Mouse (Mus musculus) right cerebral cortex, postnatal 10 days (tissue): ENCODE data around the gene Rnh1.

Experiments used
- DNase-seq, 2 experiments: peaks; one replicate each; pipeline ENCODE4 v3.0.0; 2021; ENCODE audit warnings: low spot score in 2 of 2

The Rnh1 gene

GRCm38 (mm10) chr7:141205504-141205903 lies 32.8 kb upstream of the Rnh1 start:
- DNase-seq: no peak

- DNase-seq: no peak
These were observed 31.9 kb upstream of the Rnh1 start for GRCm38 (mm10) chr7:141204546-141204945.

DNA sequence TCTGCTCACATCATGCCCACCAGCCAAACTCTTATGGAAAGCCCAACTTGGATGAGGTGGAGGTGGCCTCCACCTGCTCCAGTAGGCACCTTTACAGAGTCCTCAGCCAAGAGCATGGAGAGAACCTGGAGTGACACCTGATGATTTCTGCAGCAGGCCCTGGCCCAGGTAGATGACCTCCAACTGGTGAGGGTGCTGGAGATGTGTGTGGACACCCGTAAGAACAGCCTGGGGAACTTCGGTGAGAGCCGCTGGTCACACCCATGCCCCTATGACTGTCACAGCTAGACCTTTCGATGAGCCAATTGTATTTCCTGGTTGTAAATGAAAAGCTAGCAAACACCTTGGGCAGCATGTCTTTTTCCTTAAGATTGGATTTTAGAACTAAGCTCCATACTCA lies 25.5 kb upstream of the Rnh1 start:
- DNase-seq: no peak

DNA sequence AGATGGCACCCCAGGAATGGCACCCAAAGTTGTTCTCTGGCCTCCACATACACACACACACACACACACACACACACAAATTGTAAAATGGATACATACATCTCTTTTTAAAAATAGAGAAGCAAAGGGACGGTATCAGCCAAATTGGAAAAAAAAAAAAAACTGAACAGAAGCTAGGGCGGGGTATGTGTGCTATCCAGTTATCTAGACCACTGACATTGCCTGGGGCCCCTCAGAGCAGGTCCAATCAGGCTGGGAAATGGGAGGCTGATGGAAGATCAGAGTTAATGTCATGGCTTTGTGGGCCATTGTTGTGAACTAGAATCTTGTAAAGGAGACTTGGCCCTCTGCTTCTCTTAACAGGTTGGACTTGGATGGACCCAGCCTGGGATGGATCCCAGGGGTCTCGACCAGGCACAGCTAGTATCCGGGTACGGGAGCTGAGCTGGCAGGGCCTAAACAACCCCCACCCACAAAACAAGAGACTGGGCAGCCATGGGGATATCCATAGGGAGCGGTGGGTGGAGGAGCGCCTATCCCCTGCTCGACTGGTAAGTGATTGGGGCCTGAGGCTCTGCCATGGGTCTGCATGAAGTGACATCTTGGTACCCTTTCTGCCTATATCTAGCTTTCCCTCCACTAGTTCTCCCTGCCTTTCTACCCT lies 24.1 kb upstream of the Rnh1 start:
- DNase-seq: no peak

GRCm38 (mm10) chr7:141195754-141196153 lies 23.1 kb upstream of the Rnh1 start:
- DNase-seq: no peak

DNA sequence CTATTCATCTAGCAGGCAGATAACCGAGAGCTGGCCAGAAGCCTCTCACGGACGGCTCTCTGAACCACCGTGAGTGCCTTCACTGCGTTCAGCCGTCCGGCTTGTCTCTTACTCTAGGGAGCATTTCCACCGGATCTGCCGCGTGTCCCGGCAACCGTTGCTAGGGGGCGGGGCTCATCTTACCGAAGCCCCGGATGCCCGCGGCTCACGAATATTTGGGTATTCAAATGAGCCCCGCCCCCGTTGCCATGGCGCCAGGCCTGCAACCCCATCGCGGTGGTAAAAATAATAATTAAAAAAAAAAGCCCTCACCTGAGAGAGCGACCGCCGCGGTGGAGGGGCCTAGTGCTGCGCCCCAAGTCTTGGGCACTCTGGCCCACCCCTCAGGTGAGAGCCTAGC lies 22.2 kb upstream of the Rnh1 start:
- peak; percentile 93 to 95 for DNase-seq

GRCm38 (mm10) chr7:141194409-141194808 lies 21.8 kb upstream of the Rnh1 start:
- DNase-seq: peak in 1 of 2 experiments; percentile 35

- peak; percentile 98 to 99 for DNase-seq
These were observed 21.3 kb upstream of the Rnh1 start, which contains the start of the genes Hras and Lrrc56 for GRCm38 (mm10) chr7:141193948-141194347. Gene Hras, minus strand, starts transcription at chr7:141194005. Gene Lrrc56, plus strand, starts transcription at chr7:141194157.

DNA sequence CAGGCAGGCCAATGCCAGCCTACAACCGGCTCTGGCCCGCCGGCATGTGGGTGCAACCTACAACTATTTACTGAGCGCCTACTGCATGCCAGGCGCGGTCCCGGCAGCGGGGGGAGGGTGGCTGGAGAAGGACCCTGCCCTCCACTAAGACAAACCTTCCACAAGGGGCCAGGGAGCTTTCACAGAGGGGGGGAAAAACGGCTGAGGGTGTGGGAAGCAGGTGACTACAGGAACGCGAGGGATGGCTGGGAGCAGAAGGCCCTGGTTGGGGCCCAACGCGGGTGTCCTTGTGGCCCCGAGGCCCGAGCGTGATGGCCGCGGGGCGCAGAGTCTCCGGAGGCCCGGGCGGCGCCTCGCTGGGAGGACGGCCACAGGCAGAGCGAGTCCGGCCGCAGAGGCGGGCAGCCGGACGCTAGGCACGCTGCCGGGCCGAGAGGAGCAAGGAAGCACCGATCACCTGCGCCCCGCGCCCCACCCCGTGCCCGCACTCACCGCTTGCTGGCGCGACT lies 20.7 kb upstream of the Rnh1 start:
- peak; percentile 60 for DNase-seq

- DNase-seq: peak in 1 of 2 experiments; percentile 65
These were observed 20.2 kb upstream of the Rnh1 start for GRCm38 (mm10) chr7:141192776-141193347.

DNA sequence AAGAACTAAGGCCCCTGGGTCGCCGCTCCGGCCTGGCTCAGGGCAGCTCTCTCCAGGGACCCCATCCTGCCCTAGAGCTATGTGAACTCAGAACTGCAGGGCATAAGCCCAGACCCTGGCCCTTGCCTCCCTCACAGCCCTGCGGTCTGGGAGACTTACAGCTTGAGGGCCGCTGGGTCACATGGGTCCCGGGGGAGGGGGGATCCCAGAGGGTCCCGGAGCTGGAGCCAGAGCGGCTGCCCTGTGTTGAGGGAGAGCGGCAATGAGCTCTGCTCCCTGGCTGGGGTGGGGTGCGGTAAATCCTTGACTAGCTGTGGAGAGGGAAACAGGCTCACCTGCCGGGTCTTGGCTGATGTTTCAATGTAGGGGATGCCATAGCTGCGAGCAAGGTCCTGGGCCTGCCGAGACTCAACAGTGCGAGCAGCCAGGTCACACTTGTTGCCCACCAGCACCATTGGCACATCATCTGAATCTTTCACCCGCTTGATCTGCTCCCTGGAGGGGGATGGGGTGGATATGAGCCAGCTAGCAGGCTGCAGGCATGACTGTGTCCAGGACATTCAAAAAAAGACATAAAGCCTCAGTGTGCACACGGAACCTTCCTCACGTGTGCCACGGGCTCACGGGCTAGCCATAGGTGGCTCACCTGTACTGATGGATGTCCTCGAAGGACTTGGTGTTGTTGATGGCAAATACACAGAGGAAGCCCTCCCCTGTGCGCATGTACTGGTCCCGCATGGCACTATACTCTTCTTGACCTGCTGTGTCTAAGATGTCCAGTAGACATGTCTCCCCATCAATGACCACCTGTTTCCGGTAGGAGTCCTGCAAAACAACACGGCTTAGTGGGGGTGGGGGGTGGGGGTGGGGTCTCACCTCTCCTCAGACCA lies 19.4 kb upstream of the Rnh1 start:
- peak in 1 of 2 experiments; percentile 37 for DNase-seq

GRCm38 (mm10) chr7:141191036-141191435 lies 18.4 kb upstream of the Rnh1 start:
- DNase-seq: peak in 1 of 2 experiments; percentile 32

DNA sequence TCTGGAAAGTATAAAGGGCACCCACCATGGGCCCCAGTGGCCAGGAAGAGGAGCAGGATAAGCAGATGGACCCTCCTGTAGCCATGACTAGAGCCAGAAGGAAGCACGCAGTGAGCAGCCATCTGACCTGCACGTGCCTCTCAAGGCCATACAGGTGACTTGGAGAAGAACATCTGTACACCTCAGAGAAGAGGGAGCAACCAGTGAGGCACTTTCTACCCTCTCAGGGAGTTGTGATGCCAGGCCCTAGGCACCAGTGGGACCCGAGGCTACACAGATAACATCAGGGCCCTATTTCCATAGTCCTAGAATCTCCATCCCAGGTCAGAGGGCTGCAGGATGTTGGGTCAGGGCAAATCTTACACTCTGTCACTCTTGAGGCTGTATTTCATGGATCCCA lies 17.6 kb upstream of the Rnh1 start:
- DNase-seq: peak in 1 of 2 experiments; percentile 24

GRCm38 (mm10) chr7:141188733-141189132 lies 16.1 kb upstream of the Rnh1 start:
- DNase-seq: no peak

DNA sequence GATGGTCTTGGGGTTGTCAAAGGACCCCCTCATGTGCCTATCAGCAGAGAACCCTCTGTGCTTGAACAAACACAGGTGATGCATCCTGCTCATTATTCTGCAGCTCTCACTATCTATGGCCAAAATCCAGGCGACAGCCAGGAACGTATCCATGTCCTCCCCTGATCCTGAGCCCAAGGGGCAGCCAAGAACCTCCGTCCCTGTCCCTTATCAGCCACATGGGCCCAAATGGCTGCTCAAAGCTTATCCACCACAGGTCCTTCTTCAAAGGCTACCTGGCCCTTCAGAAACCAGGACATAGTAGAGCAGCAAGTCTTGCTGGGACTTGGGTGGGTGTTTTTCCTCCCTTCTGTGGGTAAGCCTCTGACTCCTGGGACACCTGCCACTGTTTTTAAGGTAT lies 15.5 kb upstream of the Rnh1 start:
- no peak for DNase-seq

DNA sequence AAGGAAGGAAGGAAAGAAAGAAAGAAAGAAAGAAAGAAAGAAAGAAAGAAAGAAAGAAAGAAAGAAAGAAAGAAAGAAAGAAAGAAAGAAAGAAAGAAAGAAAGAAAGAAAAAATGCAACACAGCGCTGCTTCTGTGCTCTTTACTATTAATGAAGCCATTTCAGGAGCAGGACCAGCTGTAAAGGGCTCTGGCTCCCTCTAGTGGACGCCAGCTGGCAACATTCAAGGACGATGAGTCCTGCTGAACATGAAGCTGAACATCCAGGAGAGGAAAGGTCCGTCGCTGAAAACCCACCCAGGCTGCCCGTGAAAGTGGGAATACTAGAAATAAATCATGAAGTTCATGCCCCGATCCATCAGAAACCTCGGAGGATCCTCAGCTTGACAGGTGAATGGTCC lies 3.5 kb upstream of the Rnh1 start:
- peak; percentile 91 to 93 for DNase-seq

DNA sequence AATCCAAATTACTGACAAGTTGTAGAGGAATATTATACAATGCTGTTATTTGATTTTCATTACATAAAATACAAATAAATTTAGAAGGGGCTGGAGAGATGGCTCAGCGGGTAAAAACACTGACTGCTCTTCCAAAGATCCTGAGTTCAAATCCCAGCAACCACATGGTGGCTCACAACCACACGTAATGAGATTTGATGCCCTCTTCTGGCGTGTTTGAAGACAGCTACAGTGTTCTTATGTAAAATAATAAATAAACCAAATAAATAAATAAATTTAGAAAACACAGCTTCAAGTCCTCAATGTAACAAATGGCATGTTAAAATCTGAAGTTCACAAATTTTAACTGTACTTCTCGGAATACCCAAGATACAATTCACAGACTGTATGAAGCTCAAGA lies 2.4 kb upstream of the Rnh1 start:
- no peak for DNase-seq

DNA sequence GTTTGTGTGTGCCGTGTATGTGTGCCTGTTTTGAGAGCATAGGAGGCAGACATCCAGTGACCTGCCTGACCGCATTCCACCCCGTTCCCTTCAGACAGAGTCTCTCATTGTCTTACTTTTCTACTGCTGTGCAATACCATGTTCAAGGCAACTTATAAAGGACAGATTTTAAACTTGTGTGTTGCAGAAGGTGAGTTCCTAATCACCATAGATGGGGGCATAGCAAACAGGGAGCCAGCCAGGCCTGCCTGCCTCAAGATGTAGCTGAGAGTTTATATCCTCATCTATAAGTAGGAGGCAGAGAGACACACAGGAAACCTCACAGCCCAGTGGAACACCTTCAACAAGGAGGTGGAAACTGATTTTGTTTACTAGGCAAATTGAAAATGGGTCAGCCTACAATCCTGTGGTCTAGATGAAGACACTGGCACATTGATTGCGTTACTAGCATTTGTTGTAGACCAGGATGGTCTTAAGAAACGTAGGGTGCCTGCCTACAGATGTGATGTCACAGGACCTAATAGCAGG lies 730 bp upstream of the Rnh1 start:
- DNase-seq: no peak

DNA sequence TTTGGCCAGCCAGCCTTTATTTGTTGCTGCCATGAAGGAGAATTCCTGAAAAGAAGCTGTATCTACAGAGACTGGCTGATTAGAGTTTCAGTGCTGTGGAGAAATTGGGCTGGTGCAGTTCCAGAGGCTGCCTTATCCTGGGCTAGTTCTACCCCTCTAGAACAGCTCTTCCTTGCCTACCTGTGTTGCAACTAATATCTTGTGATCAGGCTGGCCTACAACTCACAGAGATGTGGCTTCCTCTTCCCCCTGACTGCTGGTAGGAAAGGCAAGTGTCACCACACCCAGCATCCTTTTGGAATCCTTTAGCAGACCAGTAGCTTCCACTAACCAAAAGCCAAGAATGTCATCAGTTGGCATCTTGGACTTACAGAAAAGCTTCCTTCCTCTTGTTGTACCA lies 2.8 kb downstream of the Rnh1 start:
- DNase-seq: no peak

- no peak for DNase-seq
These were observed 3.4 kb downstream of the Rnh1 start for GRCm38 (mm10) chr7:141169300-141169699.

GRCm38 (mm10) chr7:141168518-141168953 lies 4.1 kb downstream of the Rnh1 start:
- DNase-seq: no peak

- DNase-seq: no peak
These were observed 4.6 kb downstream of the Rnh1 start for GRCm38 (mm10) chr7:141167901-141168517.
